Mouse (Mus musculus): ENCODE measurements around the gene Krtap24-1. TPM values are rescaled to one million over a fixed set of nuclear protein-coding genes. Genes with fewer than 3 reads are reported as not detected.

The Krtap24-1 gene
- polyA plus RNA-seq, 1 experiment from 2014 or later = not detected

GRCm38 (mm10) chr16:88561617-88562164 lies 50.4 kb downstream of the Krtap24-1 start:
- Histone ChIP-seq H3K27ac (replicated peaks) (no peak overlapping the region), H3K9ac (replicated peaks) (no peak overlapping the region), H3K36me3 (no peaks in the 10 kb centered on the region), H3K4me2 (no peak overlapping the region), H3K27me3 (replicated peaks) (no peaks in the 10 kb centered on the region), H3K4me1 (no peaks in the 10 kb centered on the region), H3K9me3 (replicated peaks) (no peaks in the 10 kb centered on the region), H3K4me3 (replicated peaks) (no peak overlapping the region)
- 60% methylated on average over 6 of the region's 6 CpGs for WGBS
- ATAC-seq (ENCODE audit: low FRiP score) = no peak

Other genes with a start within 250 kb of the Krtap24-1 start
- not detected in 2 replicates for gene Cldn17, start 105.3 kb downstream of the Krtap24-1 start, polyA plus RNA-seq (2015; fragmentation: Nextera tagmentation; extraction: Ambion mirVana)
- 10.3 TPM in 1 of 2 replicates, not detected in the other for gene Cldn8, start 49.1 kb downstream of the Krtap24-1 start, polyA plus RNA-seq (2015; fragmentation: Nextera tagmentation; extraction: Ambion mirVana)
- gene 2310079G19Rik, start 15.4 kb upstream of the Krtap24-1 start, polyA plus RNA-seq (2015; fragmentation: Nextera tagmentation; extraction: Ambion mirVana) = not detected in 2 replicates
- 0.15 TPM in 1 of 2 replicates, not detected in the other for gene Krtap26-1, start 35.5 kb upstream of the Krtap24-1 start, polyA plus RNA-seq (2015; fragmentation: Nextera tagmentation; extraction: Ambion mirVana)
- not detected in 2 replicates for gene Krtap27-1, start 59.4 kb upstream of the Krtap24-1 start, polyA plus RNA-seq (2015; fragmentation: Nextera tagmentation; extraction: Ambion mirVana)
- not detected in 2 replicates for gene 2310061N02Rik, start 95.7 kb upstream of the Krtap24-1 start, polyA plus RNA-seq (2015; fragmentation: Nextera tagmentation; extraction: Ambion mirVana)
- gene Krtap13-1, start 116.6 kb upstream of the Krtap24-1 start, polyA plus RNA-seq (2015; fragmentation: Nextera tagmentation; extraction: Ambion mirVana) = not detected in 2 replicates
- not detected in 2 replicates for gene Krtap13, start 139.4 kb upstream of the Krtap24-1 start, polyA plus RNA-seq (2015; fragmentation: Nextera tagmentation; extraction: Ambion mirVana)
- not detected in 2 replicates for gene 2310034C09Rik, start 146.6 kb upstream of the Krtap24-1 start, polyA plus RNA-seq (2015; fragmentation: Nextera tagmentation; extraction: Ambion mirVana)
- gene 2310057N15Rik, start 161.9 kb upstream of the Krtap24-1 start, polyA plus RNA-seq (2015; fragmentation: Nextera tagmentation; extraction: Ambion mirVana) = not detected in 2 replicates
- gene Gm5965, start 165.6 kb upstream of the Krtap24-1 start, polyA plus RNA-seq (2015; fragmentation: Nextera tagmentation; extraction: Ambion mirVana) = not detected in 2 replicates
- gene Gm20741, start 199.9 kb upstream of the Krtap24-1 start, polyA plus RNA-seq (2015; fragmentation: Nextera tagmentation; extraction: Ambion mirVana) = not detected in 2 replicates
- gene Krtap15, start 207.9 kb upstream of the Krtap24-1 start, polyA plus RNA-seq (2015; fragmentation: Nextera tagmentation; extraction: Ambion mirVana) = not detected in 2 replicates
- not detected in 2 replicates for gene Krtap14, start 213.9 kb upstream of the Krtap24-1 start, polyA plus RNA-seq (2015; fragmentation: Nextera tagmentation; extraction: Ambion mirVana)